Mouse (Mus musculus): ENCODE measurements around the gene Zfp879. TPM values are rescaled to one million over a fixed set of nuclear protein-coding genes. Genes with fewer than 3 reads are reported as not detected.

Gene Zfp879
- polyA plus RNA-seq (2012; rRNA removed): 0.08 and 0.09 TPM in 2 replicates

DNA sequence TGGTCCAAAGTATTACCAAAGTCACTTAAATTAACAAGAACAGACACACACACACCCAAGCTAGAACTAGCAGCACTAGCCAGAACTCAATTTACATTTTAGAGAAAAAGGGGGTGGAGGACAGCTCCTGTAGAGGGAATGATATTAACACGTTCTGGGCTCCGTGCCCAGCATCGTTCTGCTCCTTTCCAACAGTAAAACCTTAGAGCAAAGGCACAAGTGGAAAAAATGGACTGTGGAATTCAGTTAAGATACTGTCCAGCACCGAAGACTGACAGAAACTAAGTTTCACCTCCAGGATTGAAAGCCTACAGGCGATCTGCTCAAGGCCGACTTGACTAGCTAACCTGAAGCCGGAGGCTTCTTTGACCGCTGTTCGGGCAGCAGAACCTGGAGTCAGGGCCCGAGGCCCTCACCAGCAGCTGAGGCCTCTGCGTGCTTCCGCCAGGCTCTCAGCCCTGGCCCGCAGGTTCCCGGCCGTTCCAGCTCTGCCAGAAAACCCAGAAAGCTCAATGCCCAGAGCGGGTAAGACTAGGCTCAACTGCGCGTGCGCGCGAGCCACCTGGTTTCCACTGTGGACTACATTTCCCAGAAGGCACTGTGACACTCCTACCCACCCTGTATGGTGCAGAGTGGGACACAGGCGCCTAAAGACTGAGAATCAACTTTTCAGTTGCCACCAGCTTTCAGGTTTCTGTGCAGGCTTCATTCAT, at the start of gene Zfp879:
Gene Zfp879 (minus strand): TSS at position 530 of the 713 bp plus-strand sequence.

DNA sequence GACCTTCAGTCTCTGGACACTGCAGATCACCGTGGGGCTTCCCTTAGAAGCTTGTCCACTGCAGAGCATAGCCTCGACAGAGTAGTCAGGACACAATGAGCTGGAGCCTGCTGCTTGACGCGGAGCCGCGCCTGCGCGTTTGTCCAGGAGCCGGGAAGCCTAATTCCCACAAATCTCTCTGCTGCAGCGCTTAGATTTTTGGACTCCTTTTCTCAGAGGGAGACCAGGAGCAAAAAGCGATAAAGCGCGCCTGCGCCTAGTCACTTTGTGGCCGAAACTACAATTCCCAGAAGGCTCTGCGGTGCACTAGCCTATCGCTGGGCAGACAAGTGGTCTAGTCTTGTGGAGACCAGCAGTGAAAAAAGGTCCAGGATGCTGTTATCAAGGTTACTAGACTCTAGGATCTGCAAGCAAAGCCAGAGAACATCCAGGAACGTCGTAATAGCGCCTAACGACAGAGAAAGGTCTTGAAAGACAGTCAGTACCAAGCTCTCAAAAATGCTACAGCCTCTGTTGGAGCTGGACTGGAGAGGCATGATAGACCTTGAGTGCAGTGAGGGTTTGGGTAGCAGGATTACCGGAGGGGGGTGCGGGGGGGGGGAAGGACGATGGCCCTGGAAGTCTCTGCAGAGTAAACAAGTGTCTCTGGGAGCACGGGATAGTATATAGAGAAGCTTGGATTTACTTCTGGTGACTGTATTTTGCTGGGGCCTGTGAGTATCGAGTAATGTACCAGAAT, 46.2 kb upstream of the Zfp879 start, which contains the start of gene Zfp454:
Gene Zfp454 (minus strand): TSS at position 262 of the 739 bp plus-strand sequence.

DNA sequence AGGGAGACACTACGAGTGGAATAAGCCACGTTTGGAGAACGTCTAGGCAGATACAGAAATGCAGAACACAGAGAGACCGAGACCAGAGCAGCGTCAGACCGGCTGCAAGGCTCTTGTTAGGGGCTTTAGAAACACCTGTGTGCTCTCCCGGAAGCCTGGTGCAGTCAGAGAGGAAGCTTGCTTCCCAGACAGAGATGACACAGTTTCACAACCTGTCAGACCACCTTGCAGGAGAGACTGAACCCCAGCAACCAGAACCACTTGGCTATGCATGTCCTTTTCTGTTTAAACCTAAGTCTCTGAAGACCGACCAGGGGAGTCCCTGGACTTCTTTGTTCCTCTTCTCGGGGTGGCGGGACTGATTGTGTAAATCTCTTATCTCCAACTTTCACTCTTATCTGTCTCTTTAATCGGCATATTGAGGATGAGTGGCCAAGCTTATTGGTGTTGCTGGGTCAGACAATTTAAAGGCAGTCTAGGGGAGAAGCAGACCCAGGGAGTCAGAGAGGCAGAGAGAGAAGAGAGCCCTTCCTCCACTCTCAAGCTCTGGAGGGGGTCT, 8.9 kb upstream of the Zfp879 start, which contains the start of gene Grm6:
Gene Grm6 (plus strand): TSS at position 509 of the 559 bp plus-strand sequence.

DNA sequence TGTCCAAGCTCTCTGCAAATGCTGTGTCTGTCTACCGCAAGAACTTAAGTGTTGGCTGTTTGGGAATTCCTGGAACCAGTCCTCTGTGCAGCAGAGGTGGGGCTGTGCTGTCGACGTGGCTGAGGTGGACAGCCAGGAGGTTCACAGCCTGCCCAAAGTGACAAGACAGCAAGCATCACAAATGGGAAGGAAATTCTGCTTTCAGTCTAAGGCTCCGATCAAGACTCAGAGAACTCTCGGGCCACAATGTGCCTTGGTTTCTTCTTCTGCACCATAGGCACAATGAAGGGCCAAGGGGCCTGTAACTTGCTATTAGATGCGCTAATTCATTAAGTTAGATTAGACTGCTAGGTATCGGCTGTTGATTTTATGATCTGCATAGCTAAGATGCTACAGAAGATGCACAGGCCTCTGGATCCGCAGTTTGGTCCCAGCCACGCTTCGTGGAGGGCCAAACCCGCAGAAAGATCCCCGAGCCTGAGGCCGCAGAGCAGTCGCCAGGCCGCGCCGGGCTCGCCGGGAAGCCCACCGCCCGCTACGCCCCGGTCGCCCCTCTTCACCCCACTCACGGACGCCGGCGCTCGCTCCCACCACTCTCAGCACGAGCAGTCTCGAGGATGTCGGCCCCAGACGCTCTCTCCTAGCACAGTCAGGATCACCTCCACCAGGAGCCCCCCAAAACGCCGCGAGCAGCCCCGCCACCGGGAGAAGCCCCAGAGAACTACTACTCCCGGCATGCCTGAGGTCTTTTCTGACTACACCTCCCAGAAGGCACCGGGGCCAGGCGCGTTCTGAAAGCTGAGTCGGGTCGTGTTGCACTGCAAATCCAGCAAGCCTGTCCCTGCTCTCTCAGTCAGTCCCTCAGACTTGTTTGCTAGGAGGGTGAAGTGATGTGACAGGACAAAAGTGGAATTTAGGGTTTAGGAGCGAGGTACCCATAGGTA, 14.1 kb downstream of the Zfp879 start, which contains the start of gene Zfp354c:
Gene Zfp354c (minus strand): TSS at position 715 of the 944 bp plus-strand sequence.

Other genes with a start within 250 kb of the Zfp879 start
- 0.97 and 1.5 TPM in 2 replicates for gene Adamts2, start 239.5 kb downstream of the Zfp879 start, polyA plus RNA-seq (2012; rRNA removed)
- 0.40 and 0.54 TPM in 2 replicates for gene Zfp354c, start 13.8 kb downstream of the Zfp879 start, polyA plus RNA-seq (2012; rRNA removed)
- 0.05 and 0.12 TPM in 2 replicates for gene Grm6, start 9.1 kb upstream of the Zfp879 start, polyA plus RNA-seq (2012; rRNA removed)
- gene Zfp454, start 46.1 kb upstream of the Zfp879 start, polyA plus RNA-seq (2012; rRNA removed): 0.31 and 0.41 TPM in 2 replicates
- gene Zfp2, start 74.6 kb upstream of the Zfp879 start, polyA plus RNA-seq (2012; rRNA removed): 0.63 and 0.84 TPM in 2 replicates
- 0.06 and 0.15 TPM in 2 replicates for gene Zfp354b, start 90.1 kb upstream of the Zfp879 start, polyA plus RNA-seq (2012; rRNA removed)
- gene 4933414I15Rik, start 102.2 kb upstream of the Zfp879 start, polyA plus RNA-seq (2012; rRNA removed): not detected in 2 replicates
- gene Prop1, start 112.2 kb upstream of the Zfp879 start, polyA plus RNA-seq (2012; rRNA removed): 0.02 TPM in 1 of 2 replicates, not detected in the other
- not detected in 2 replicates for gene Olfr1378, start 125.0 kb upstream of the Zfp879 start, polyA plus RNA-seq (2012; rRNA removed)
- gene Olfr1377, start 140.4 kb upstream of the Zfp879 start, polyA plus RNA-seq (2012; rRNA removed): not detected in 2 replicates
- gene Olfr51, start 162.0 kb upstream of the Zfp879 start, polyA plus RNA-seq (2012; rRNA removed): not detected in 2 replicates
- gene Olfr54, start 172.7 kb upstream of the Zfp879 start, polyA plus RNA-seq (2012; rRNA removed): not detected in 2 replicates
- gene Olfr1375, start 206.6 kb upstream of the Zfp879 start, polyA plus RNA-seq (2012; rRNA removed): not detected in 2 replicates
- 0.85 and 1.2 TPM in 2 replicates for gene Zfp354a, start 217.7 kb upstream of the Zfp879 start, polyA plus RNA-seq (2012; rRNA removed)